Mouse (Mus musculus) ES-E14 (cell line): Measurements from ENCODE around the gene Slc29a4.

Experiments
- HCFC1 ChIP-seq: IDR thresholded peaks from 2 replicates; pipeline ENCODE4 v1.6.1; 2012; ENCODE audit warnings: low read length, inconsistent platforms, borderline replicate concordance; ENCODE audit not compliant: insufficient read depth
- ZNF384 ChIP-seq: IDR thresholded peaks from 2 replicates; pipeline ENCODE4 v1.6.1; 2012; ENCODE audit warnings: low read depth, low read length, inconsistent platforms

- TF ChIP-seq HCFC1 (no peak), ZNF384 (no peak)
Measured at GRCm38 (mm10) chr5:142701651-142702510, 9.6 kb downstream of the Slc29a4 start.
